Mouse (Mus musculus) kidney, postnatal 0 days (tissue): ENCODE data around the gene Sbpl. TPM values are rescaled to one million over a fixed set of nuclear protein-coding genes. Genes with fewer than 3 reads are reported as not detected.
"Not testable (repeated sequence)": the region's sequence is repeated elsewhere in the genome, so short reads cannot be mapped to it uniquely, and the experiment has no call there.

Source experiments
- ATAC-seq: fragments of 200-750 bp; cut with Nextera tagmentation; replicated peaks from 2 replicates; pipeline ENCODE4 v1.8.0; 2017; ENCODE audit warnings: low read depth, moderate number of reproducible peaks, moderate TSS enrichment, moderate library complexity; ENCODE audit not compliant: low FRiP score
- DNase-seq: peaks from one replicate; pipeline ENCODE4 v3.0.0-alpha.2; 2016; ENCODE audit warnings: low spot score
- H3K27ac ChIP-seq: fragments of 300-500 bp; sonication (generic); 2 replicates; pipeline ENCODE4 v1.5.1; 2014; ENCODE audit warnings: mild to moderate bottlenecking
- H3K27me3 ChIP-seq: fragments of 300-500 bp; sonication (generic); 2 replicates; pipeline ENCODE4 v1.6.1; 2014; ENCODE audit warnings: low read length, mixed read lengths; ENCODE audit not compliant: insufficient read depth
- H3K36me3 ChIP-seq: fragments of 300-500 bp; sonication (generic); 2 replicates; pipeline ENCODE4 v1.6.1; 2014; ENCODE audit warnings: low read length, mixed read lengths; ENCODE audit not compliant: insufficient read depth
- H3K4me1 ChIP-seq: fragments of 300-500 bp; sonication (generic); replicated peaks from 2 replicates; pipeline ENCODE4 v1.6.1; 2014; ENCODE audit warnings: antibody characterized with exemption, low read length, mixed read lengths; ENCODE audit not compliant: insufficient read depth
- H3K4me2 ChIP-seq: fragments of 300-500 bp; sonication (generic); 2 replicates; pipeline ENCODE4 v1.6.1; 2014; ENCODE audit warnings: mild to moderate bottlenecking, low read length, moderate library complexity, mixed read lengths
- H3K4me3 ChIP-seq: fragments of 300-500 bp; sonication (generic); replicated peaks from 2 replicates; pipeline ENCODE4 v1.5.1; 2014; ENCODE audit warnings: low read depth, low read length
- H3K9ac ChIP-seq: fragments of 300-500 bp; sonication (generic); 2 replicates; pipeline ENCODE4 v1.6.1; 2014; ENCODE audit warnings: low read depth, low read length
- H3K9me3 ChIP-seq: fragments of 300-500 bp; sonication (generic); replicated peaks from 2 replicates; pipeline ENCODE4 v1.6.1; 2016; ENCODE audit warnings: low read length, inconsistent platforms, mixed read lengths
- CTCF ChIP-seq: IDR thresholded peaks from 2 replicates; pipeline ENCODE4 v1.5.1; 2016; ENCODE audit warnings: antibody characterized with exemption, low read depth, mild to moderate bottlenecking, moderate library complexity
- WGBS: fragments of 180-500 bp; shearing (Covaris S2); extraction: QIAGEN DNeasy Blood & Tissue Kit; methylation state at CpG from one replicate; pipeline ENCODE4 v1.1.7; 2014; 5-methylcytosine and 5-hydroxymethylcytosine counted together
- polyA plus RNA-seq: library from polyadenylated mRNA; unstranded; fragments of >200 nt; fragmentation: Nextera tagmentation; extraction: Ambion mirVana; gene quantifications from 2 replicates; pipeline ENCODE4 v1.2.1, GENCODE M21; 2015

The Sbpl gene
- polyA plus RNA-seq, 1 experiment from 2014 or later = not detected

- Histone ChIP-seq H3K4me2 (no peak overlapping the region), H3K9me3 (no peaks in the 10 kb centered on the region), H3K27me3 (no peaks in the 10 kb centered on the region), H3K9ac (no peak overlapping the region), H3K4me3 (no peak overlapping the region), H3K27ac (no peak overlapping the region), H3K36me3 (no peaks in the 10 kb centered on the region), H3K4me1 (no peaks in the 10 kb centered on the region)
- no peak for ATAC-seq
- TF ChIP-seq CTCF = no peak
- DNase-seq = no peak
- 44% methylated on average over 6 of the region's 6 CpGs for WGBS
These were observed 10.8 kb upstream of the Sbpl start for GRCm38 (mm10) chr17:23965805-23966425.

- no peak overlapping the region for H3K27ac ChIP-seq
- H3K4me2 ChIP-seq = no peak overlapping the region
- no peaks in the 10 kb centered on the region for H3K27me3 ChIP-seq
- no peaks in the 10 kb centered on the region for H3K9me3 ChIP-seq
- H3K4me1 ChIP-seq = no peaks in the 10 kb centered on the region
- no peak for ATAC-seq
- no peaks in the 10 kb centered on the region for H3K36me3 ChIP-seq
- no peak overlapping the region for H3K4me3 ChIP-seq
- no peak for DNase-seq
- WGBS = 60% methylated on average over 4 of the region's 4 CpGs
- no peak for TF ChIP-seq CTCF
- H3K9ac ChIP-seq = no peak overlapping the region
These were observed 6.6 kb upstream of the Sbpl start for GRCm38 (mm10) chr17:23961573-23962122.

- H3K27me3 ChIP-seq = no peaks in the 10 kb centered on the region
- H3K4me1 ChIP-seq = no peaks in the 10 kb centered on the region
- no peak overlapping the region for H3K4me2 ChIP-seq
- WGBS = 47% methylated on average over 3 of the region's 3 CpGs
- ATAC-seq (peak; percentile 87), DNase-seq (peak; percentile 94)
- no peaks in the 10 kb centered on the region for H3K36me3 ChIP-seq
- no peak overlapping the region for H3K27ac ChIP-seq
- no peak overlapping the region for H3K4me3 ChIP-seq
- no peak overlapping the region for H3K9ac ChIP-seq
- peak; percentile 99 for TF ChIP-seq CTCF
- H3K9me3 ChIP-seq = no peaks in the 10 kb centered on the region
These were observed 5.1 kb upstream of the Sbpl start for GRCm38 (mm10) chr17:23960084-23960738.

- H3K27ac ChIP-seq, H3K4me3 ChIP-seq, H3K9me3 ChIP-seq, ATAC-seq, H3K4me1 ChIP-seq, H3K9ac ChIP-seq, H3K4me2 ChIP-seq, DNase-seq, H3K27me3 ChIP-seq, H3K36me3 ChIP-seq: not testable (repeated sequence)
- WGBS = 70% methylated on average over 4 of the region's 4 CpGs
These were observed 4.2 kb downstream of the Sbpl start for GRCm38 (mm10) chr17:23950828-23951227.

GRCm38 (mm10) chr17:23949068-23949467 lies 6.0 kb downstream of the Sbpl start:
- Histone ChIP-seq H3K4me2 (no peak overlapping the region), H3K36me3 (no peaks in the 10 kb centered on the region), H3K4me3 (no peak overlapping the region), H3K27ac (no peak overlapping the region), H3K4me1 (no peaks in the 10 kb centered on the region), H3K9ac (no peak overlapping the region), H3K27me3 (no peaks in the 10 kb centered on the region), H3K9me3 (no peaks in the 10 kb centered on the region)
- 78% methylated on average over 2 of the region's 2 CpGs for WGBS
- DNase-seq = no peak
- no peak for TF ChIP-seq CTCF
- no peak for ATAC-seq

GRCm38 (mm10) chr17:23947486-23947885 lies 7.6 kb downstream of the Sbpl start:
- DNase-seq, H3K27me3 ChIP-seq, ATAC-seq, H3K9me3 ChIP-seq, H3K4me3 ChIP-seq, H3K36me3 ChIP-seq, H3K4me2 ChIP-seq, H3K9ac ChIP-seq, H3K27ac ChIP-seq, H3K4me1 ChIP-seq: not testable (repeated sequence)
- 93% methylated on average over 4 of the region's 4 CpGs for WGBS

GRCm38 (mm10) chr17:23941372-23941771 lies 13.7 kb downstream of the Sbpl start, which contains the start of gene Sbp:
Sbp (plus strand) TSS chr17:23941672.
- no peak for ATAC-seq

More at GRCm38 (mm10) chr17:23941372-23941771, 13.7 kb downstream of the Sbpl start, which contains the start of gene Sbp:
- H3K9me3 ChIP-seq = no peaks in the 10 kb centered on the region
- no peak within 1 kb of the TSS for H3K4me3 ChIP-seq
- H3K9ac ChIP-seq = no peak within 1 kb of the TSS
- DNase-seq = no peak
- no peak for TF ChIP-seq CTCF
- H3K27me3 ChIP-seq = no peaks in the 10 kb centered on the region
- no peaks in the 10 kb centered on the region for H3K4me1 ChIP-seq
- H3K4me2 ChIP-seq = no peak within 1 kb of the TSS
- H3K27ac ChIP-seq = no peak within 1 kb of the TSS
- H3K36me3 ChIP-seq = no peaks in the 10 kb centered on the region
